Mouse (Mus musculus): ENCODE results near the gene Gm20708. TPM values are rescaled to one million over a fixed set of nuclear protein-coding genes. Genes with fewer than 3 reads are reported as not detected.
A peak's percentile ranks its signal among the peaks of the same experiment; 100 is the strongest.
"Not testable (repeated sequence)": the region's sequence is repeated elsewhere in the genome, so short reads cannot be mapped to it uniquely, and the experiment has no call there.

Gm20708 gene
- polyA plus RNA-seq, 1 experiment from 2014 or later: 1.0 TPM

DNA sequence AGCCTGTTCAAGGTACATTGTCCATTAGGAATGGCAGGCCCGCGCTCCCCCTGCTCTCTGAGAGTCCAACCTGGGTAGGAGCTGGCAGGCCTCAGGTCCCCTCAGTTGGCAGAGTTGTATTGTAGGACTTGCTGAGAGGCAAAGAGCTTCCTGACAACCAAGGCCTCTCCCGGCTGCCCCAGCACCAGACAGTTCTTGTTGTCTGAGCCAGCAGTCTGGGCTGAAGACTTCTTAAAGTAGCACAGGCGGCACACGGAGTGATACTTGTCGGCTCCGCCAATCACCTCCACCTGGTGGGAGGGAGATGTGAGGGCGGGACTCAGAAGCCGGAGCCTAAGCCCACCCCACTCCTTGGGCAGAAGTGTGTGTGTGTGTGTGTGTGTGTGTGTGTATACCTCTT lies 6.4 kb downstream of the Gm20708 start:
- not testable (repeated sequence) for H3K9ac ChIP-seq; H3K4me1 ChIP-seq (replicated peaks; ENCODE audit: control insufficient read depth, insufficient read depth, low read length); H3K4me3 ChIP-seq (replicated peaks; ENCODE audit: low read length); H3K27me3 ChIP-seq (ENCODE audit: control insufficient read depth, insufficient read depth, low read length); H3K27ac ChIP-seq; ATAC-seq (ENCODE audit: low FRiP score); H3K4me2 ChIP-seq (replicated peaks); H3K36me3 ChIP-seq (replicated peaks; ENCODE audit: control insufficient read depth, insufficient read depth); H3K9me3 ChIP-seq (ENCODE audit: control insufficient read depth, low read length); DNase-seq (ENCODE audit: low spot score)
- 89% methylated on average over 9 of the region's 9 CpGs for WGBS

DNA sequence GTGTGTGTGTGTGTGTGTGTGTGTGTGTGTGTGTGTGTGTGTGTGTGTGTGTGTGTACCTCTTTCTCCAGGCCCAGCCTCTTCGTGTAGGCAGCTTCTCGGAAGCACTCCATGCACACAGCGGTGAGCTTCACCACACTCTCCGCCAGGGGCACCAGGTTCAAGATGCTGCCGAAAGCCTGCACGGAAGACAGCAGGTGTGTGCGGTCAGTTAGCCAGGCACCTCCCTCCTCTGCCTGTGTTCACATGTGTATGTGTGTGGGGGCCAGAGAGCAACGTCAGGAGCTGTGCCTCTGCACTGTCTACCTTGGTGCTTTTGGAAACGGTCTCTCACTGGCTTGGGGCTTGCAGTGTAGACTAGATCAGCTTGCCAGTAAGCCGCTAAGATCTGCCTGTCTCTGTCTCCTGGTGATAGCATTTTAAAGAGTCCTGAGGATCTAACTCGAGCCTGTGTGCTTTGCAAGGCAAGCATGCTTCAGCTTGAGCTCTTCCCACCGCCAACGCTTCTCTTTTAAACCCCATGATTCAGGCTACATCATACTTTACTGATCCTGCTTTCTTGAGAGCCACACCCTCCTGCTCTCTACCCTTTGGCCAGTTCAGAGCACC lies 7.0 kb downstream of the Gm20708 start:
- WGBS: 91% methylated on average over 12 of the region's 13 CpGs
- H3K4me2 ChIP-seq (replicated peaks): no peak overlapping the region
- H3K4me1 ChIP-seq (replicated peaks; ENCODE audit: control insufficient read depth, insufficient read depth, low read length): no peaks in the 10 kb centered on the region
- H3K27me3 ChIP-seq (ENCODE audit: control insufficient read depth, insufficient read depth, low read length): no peaks in the 10 kb centered on the region
- DNase-seq (ENCODE audit: low spot score): no peak
- H3K4me3 ChIP-seq (replicated peaks; ENCODE audit: low read length): no peak overlapping the region
- no peaks in the 10 kb centered on the region for H3K36me3 ChIP-seq (replicated peaks; ENCODE audit: control insufficient read depth, insufficient read depth)
- H3K9ac ChIP-seq: no peak overlapping the region
- no peak overlapping the region for H3K27ac ChIP-seq
- no peak for ATAC-seq (ENCODE audit: low FRiP score)
- H3K9me3 ChIP-seq (ENCODE audit: control insufficient read depth, low read length): no peaks in the 10 kb centered on the region

DNA sequence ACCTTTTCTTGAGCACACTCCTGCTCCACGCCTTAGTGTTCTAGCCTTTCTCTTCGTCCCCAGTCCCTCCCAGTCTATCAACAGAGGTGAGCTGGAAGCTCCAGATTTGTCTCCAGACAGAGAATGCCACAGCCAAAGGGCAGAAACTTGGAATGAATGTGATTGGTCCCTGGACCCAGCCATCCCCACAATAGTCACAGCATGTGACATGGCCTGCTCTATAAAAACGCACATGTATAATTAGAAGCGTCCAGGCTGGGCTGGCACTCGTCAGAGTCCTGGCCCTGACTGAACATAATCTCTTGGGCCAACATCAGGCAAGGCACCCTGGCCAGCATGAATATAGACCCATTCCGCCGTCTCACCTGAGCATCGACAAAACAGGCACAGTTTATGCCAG lies 9.6 kb downstream of the Gm20708 start:
- Histone ChIP-seq H3K4me2 (replicated peaks) (no peak overlapping the region), H3K27me3 (ENCODE audit: control insufficient read depth, insufficient read depth, low read length) (no peaks in the 10 kb centered on the region), H3K27ac (no peak overlapping the region), H3K36me3 (replicated peaks; ENCODE audit: control insufficient read depth, insufficient read depth) (no peaks in the 10 kb centered on the region), H3K9me3 (ENCODE audit: control insufficient read depth, low read length) (no peaks in the 10 kb centered on the region), H3K4me3 (replicated peaks; ENCODE audit: low read length) (no peak overlapping the region), H3K4me1 (replicated peaks; ENCODE audit: control insufficient read depth, insufficient read depth, low read length) (peaks cover 3% of the 10 kb centered on the region; the same call in 1 of the 2 replicates), H3K9ac (no peak overlapping the region)
- no peak for ATAC-seq (ENCODE audit: low FRiP score)
- WGBS: 56% methylated on average over 8 of the region's 8 CpGs
- DNase-seq (ENCODE audit: low spot score): no peak

DNA sequence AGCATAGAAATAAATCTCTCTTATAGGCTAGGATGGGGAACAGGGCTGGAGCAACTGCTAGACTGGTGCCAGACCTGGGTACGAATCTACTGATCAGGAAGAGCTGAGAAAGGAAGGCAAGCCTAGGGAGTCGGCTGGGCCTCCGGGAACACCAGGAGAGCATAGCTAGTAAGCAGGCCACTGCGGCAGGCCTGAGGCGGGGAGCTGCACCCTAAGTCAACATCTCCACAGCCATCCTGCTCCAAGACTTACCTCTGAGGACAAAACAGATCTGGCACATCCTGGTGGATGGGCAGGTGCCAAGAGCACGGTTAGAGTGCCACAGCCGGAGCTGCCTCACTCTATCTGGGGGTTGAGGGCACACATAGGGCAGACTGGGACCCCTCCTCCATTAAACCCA lies 10.7 kb downstream of the Gm20708 start:
- WGBS: 94% methylated on average over 7 of the region's 7 CpGs
- Histone ChIP-seq H3K27me3 (ENCODE audit: control insufficient read depth, insufficient read depth, low read length) (no peaks in the 10 kb centered on the region), H3K36me3 (replicated peaks; ENCODE audit: control insufficient read depth, insufficient read depth) (no peaks in the 10 kb centered on the region), H3K9me3 (ENCODE audit: control insufficient read depth, low read length) (no peaks in the 10 kb centered on the region), H3K9ac (no peak overlapping the region), H3K4me1 (replicated peaks; ENCODE audit: control insufficient read depth, insufficient read depth, low read length) (peaks cover 9% of the 10 kb centered on the region), H3K4me3 (replicated peaks; ENCODE audit: low read length) (no peak overlapping the region), H3K27ac (no peak overlapping the region), H3K4me2 (replicated peaks) (no peak overlapping the region)
- ATAC-seq (ENCODE audit: low FRiP score) (no peak), DNase-seq (ENCODE audit: low spot score) (no peak)

DNA sequence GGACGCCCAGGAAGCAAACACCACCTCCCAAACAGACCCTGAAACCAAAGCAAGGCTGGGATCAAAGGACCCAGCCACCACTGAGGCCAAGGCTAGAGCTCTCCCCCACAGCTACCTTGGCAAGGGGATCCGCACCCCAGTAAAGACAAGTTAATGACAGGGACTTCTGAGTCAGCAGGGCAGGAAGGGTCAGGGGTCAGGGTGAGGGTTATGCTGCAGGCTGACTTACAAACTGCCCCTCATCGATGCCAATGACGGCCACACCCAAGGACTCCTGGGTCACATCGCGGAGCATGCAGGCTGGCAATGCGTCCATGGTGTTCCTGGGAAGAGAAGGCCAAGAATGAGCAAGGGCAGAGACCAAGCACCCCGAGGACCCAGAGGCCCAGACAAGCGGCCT lies 12.4 kb downstream of the Gm20708 start:
- Histone ChIP-seq H3K4me3 (replicated peaks; ENCODE audit: low read length) (no peak overlapping the region), H3K27ac (no peak overlapping the region), H3K4me2 (replicated peaks) (no peak overlapping the region), H3K9me3 (ENCODE audit: control insufficient read depth, low read length) (no peaks in the 10 kb centered on the region), H3K27me3 (ENCODE audit: control insufficient read depth, insufficient read depth, low read length) (no peaks in the 10 kb centered on the region), H3K4me1 (replicated peaks; ENCODE audit: control insufficient read depth, insufficient read depth, low read length) (peaks cover 23% of the 10 kb centered on the region), H3K36me3 (replicated peaks; ENCODE audit: control insufficient read depth, insufficient read depth) (no peaks in the 10 kb centered on the region), H3K9ac (no peak overlapping the region)
- DNase-seq (ENCODE audit: low spot score) (no peak), ATAC-seq (ENCODE audit: low FRiP score) (no peak)
- 85% methylated on average over 9 of the region's 9 CpGs for WGBS

DNA sequence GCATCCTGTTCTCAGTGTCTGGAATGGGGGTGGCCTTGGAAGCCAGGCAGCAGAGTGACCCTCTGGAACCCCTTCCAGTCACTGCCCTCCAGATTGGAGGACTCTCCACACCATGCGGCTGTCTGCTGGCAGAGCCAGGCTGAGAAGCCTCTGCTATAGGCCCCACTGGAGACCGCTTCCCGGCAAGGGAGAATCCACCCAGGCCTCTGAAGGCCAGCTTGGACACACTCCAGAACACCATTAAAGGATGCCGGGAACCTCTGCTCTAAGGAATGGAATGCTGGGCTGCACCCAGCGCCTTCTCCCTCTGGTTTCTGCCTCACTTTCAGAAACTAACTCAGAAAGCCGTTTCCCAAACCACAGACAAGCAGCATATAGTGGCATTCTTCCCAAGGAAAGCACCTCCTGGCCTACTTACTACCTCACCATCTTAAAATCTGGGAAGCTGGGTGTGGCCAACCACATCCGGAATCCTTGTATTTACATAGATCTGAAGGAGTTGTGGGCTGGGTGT lies 13.3 kb downstream of the Gm20708 start:
- WGBS: 89% methylated on average over 7 of the region's 7 CpGs
- Histone ChIP-seq H3K36me3 (replicated peaks; ENCODE audit: control insufficient read depth, insufficient read depth) (no peaks in the 10 kb centered on the region), H3K9me3 (ENCODE audit: control insufficient read depth, low read length) (no peaks in the 10 kb centered on the region), H3K27me3 (ENCODE audit: control insufficient read depth, insufficient read depth, low read length) (no peaks in the 10 kb centered on the region), H3K27ac (no peak overlapping the region), H3K4me1 (replicated peaks; ENCODE audit: control insufficient read depth, insufficient read depth, low read length) (peaks cover 23% of the 10 kb centered on the region), H3K4me3 (replicated peaks; ENCODE audit: low read length) (no peak overlapping the region), H3K9ac (no peak overlapping the region), H3K4me2 (replicated peaks) (no peak overlapping the region)
- ATAC-seq (ENCODE audit: low FRiP score) (no peak), DNase-seq (ENCODE audit: low spot score) (no peak)

DNA sequence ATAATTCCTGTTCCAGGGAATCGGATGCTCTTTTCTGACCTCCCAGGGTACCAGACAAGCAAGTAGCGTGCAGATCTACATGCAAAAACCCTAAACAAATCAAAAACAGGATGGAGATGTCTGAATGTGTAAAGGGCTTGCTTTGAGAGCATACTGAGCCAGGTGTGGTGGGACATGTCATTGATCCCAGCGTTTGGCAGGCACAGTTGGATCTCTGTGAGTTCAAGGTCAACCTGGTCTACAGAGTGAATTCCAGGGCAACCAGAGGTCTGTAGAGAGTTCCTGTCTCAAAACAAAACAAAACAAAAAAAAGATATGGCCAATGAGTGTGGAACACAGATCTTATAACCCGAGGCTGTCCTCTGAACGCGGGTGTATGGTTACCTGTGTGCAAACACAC lies 13.9 kb downstream of the Gm20708 start:
- DNase-seq (ENCODE audit: low spot score): no peak
- Histone ChIP-seq H3K27ac (no peak overlapping the region), H3K4me2 (replicated peaks) (no peak overlapping the region), H3K36me3 (replicated peaks; ENCODE audit: control insufficient read depth, insufficient read depth) (no peaks in the 10 kb centered on the region), H3K27me3 (ENCODE audit: control insufficient read depth, insufficient read depth, low read length) (no peaks in the 10 kb centered on the region), H3K9me3 (ENCODE audit: control insufficient read depth, low read length) (no peaks in the 10 kb centered on the region), H3K4me3 (replicated peaks; ENCODE audit: low read length) (no peak overlapping the region), H3K4me1 (replicated peaks; ENCODE audit: control insufficient read depth, insufficient read depth, low read length) (peaks cover 23% of the 10 kb centered on the region), H3K9ac (no peak overlapping the region)
- WGBS: 96% methylated on average over 6 of the region's 6 CpGs
- no peak for ATAC-seq (ENCODE audit: low FRiP score)

DNA sequence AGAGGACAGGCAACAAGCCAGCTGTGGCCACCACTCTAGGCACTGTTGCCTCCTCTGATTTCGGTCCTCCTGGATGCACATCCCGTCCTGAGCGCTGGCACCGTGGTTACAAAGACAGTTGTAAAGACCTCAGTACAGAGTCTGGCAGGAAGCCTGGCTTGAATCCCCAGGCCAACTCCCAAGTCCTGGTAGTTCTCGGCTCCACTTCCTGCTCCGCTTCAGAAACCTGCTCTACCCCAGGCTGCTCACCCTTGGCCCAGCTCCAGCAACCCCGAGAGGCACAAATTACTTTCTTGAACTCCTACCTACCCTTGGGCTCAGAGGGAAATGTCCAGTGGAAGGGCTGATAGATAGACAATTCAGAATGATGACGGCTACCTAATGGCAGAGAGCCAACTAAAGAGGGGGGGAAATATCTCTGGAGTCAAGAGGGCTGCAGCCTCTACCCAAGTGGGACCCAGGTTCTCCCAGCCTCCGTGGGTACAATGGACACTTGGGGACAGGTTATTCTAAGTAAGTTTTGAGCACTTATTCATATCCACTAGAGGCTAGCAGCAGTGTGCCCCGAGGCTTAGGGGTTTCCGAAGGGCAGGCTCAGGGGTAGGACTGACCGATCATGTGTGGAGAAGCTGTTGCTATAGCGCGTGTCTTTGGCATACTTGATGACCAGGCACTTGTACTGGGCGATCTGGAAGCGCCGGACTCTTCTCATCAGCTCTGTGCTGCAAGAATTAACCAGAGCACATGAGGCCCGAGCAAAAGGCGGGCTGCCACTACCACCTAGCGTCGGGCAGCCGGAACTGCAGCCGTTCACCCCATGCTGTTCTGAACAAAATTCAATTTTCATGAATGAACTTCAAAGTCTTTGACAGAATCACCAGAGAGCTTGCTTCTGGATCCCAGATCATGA lies 14.8 kb downstream of the Gm20708 start:
- WGBS: 18% methylated on average over 23 of the region's 23 CpGs
- DNase-seq (ENCODE audit: low spot score) (peak; percentile 89), ATAC-seq (ENCODE audit: low FRiP score) (peak; percentile 76)
- Histone ChIP-seq H3K27me3 (ENCODE audit: control insufficient read depth, insufficient read depth, low read length) (no peaks in the 10 kb centered on the region), H3K36me3 (replicated peaks; ENCODE audit: control insufficient read depth, insufficient read depth) (no peaks in the 10 kb centered on the region), H3K9me3 (ENCODE audit: control insufficient read depth, low read length) (no peaks in the 10 kb centered on the region), H3K4me2 (replicated peaks) (peak overlapping the region; percentile 67), H3K4me3 (replicated peaks; ENCODE audit: low read length) (peak overlapping the region; percentile 35), H3K9ac (peak overlapping the region; percentile 11; the same call in 1 of the 2 replicates), H3K27ac (no peak overlapping the region), H3K4me1 (replicated peaks; ENCODE audit: control insufficient read depth, insufficient read depth, low read length) (peaks cover 29% of the 10 kb centered on the region)

DNA sequence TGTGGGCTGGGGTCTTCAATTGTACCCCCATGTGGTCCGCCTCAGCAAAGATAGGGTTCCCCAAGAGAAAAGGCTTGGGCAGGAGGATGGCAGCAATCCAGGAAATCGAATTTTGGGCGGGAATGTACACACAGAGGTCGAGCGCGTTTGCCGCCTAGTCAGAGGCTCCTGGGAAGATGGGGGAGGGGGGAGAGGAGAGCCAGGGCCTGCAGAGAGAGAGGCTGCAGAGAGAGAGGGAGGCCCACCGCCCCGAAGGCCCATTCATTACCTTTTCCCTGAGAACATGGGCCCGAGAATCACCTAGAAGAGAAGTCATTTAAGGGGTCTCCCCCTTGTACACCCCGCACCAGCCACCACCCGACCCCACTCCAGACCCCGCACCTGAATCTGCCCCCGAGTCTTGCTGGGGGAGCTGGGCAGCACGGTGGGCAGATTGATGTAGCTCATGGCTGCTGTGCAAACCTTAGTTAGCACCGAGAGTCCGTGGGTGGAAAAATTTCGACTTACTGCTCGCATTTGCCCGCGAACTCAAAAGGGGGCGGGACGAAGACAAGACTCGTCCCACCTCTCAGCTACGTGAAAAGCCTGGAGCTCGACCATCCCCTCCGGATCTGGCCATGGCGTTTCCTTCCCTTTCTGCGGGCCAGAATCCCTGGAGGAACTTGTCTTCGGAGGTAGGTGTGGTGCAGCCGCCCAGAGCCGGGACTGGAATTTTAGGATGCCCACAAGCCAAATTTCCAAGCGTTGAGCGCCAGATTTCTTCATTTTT lies 16.0 kb downstream of the Gm20708 start, which contains the start of the genes Afmid and Tk1:
Gene Afmid, plus strand, starts transcription at position 592 of the 769 bp plus-strand sequence.
Gene Tk1, minus strand, starts transcription at position 760 of the 769 bp plus-strand sequence.
- ATAC-seq (ENCODE audit: low FRiP score): 0 out of 2 replicates have a peak, but pooled peaks have one; percentile 46
- Histone ChIP-seq H3K9me3 (ENCODE audit: control insufficient read depth, low read length) (no peaks in the 10 kb centered on the region), H3K4me2 (replicated peaks) (peak within 1 kb of the TSS; percentile 67), H3K4me3 (replicated peaks; ENCODE audit: low read length) (peak within 1 kb of the TSS; percentile 35), H3K27me3 (ENCODE audit: control insufficient read depth, insufficient read depth, low read length) (no peaks in the 10 kb centered on the region), H3K9ac (peak within 1 kb of the TSS; percentile 50), H3K27ac (peak within 1 kb of the TSS; percentile 60; the same call in 1 of the 2 replicates), H3K36me3 (replicated peaks; ENCODE audit: control insufficient read depth, insufficient read depth) (no peaks in the 10 kb centered on the region), H3K4me1 (replicated peaks; ENCODE audit: control insufficient read depth, insufficient read depth, low read length) (peaks cover 31% of the 10 kb centered on the region)
- under 1% methylated on average over 34 of the region's 34 CpGs for WGBS
- peak; percentile 73 for DNase-seq (ENCODE audit: low spot score)

All from hindbrain, embryonic 14.5 days (tissue).